Mouse (Mus musculus) urinary bladder, adult 18-20 months (tissue): ENCODE measurements at regions not wholly inside any gene's neighbourhood (a gene's known extent, or its start where the extent isn't known, plus 50 kb on each side); places are given as distances from the start of the nearest gene placed in this dataset.
"Not testable (repeated sequence)": the region's sequence is repeated elsewhere in the genome, so short reads cannot be mapped to it uniquely, and the experiment has no call there.

Experiments
- DNase-seq, 2 experiments: peaks; one replicate each; pipeline ENCODE4 v3.0.0; 2022; ENCODE audit warnings: low spot score in 2 of 2, mixed read lengths in 2 of 2

- no peak for DNase-seq
These were observed 195.9 kb downstream of the Unc5cl start for GRCm38 (mm10) chr17:48650556-48650955.

DNA sequence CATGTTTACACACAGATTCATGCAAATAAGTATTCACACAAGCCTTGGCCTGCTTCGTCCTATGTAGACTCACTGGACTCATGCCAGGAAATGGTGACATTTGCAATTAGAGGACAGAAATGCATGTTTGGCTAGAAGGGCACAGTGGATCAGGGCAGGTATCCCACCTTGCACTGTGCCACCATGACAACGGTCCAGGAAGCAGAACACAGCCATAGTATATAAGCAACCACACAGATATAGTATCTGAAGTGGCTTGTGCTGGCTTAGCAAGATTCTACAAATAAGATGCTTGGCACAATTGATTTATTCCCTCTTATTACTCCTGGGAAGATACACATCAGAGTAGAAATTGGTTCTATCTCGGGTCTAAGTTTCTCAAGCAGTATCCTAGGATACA is 218.0 kb downstream of the Unc5cl start:
- DNase-seq = no peak

DNA sequence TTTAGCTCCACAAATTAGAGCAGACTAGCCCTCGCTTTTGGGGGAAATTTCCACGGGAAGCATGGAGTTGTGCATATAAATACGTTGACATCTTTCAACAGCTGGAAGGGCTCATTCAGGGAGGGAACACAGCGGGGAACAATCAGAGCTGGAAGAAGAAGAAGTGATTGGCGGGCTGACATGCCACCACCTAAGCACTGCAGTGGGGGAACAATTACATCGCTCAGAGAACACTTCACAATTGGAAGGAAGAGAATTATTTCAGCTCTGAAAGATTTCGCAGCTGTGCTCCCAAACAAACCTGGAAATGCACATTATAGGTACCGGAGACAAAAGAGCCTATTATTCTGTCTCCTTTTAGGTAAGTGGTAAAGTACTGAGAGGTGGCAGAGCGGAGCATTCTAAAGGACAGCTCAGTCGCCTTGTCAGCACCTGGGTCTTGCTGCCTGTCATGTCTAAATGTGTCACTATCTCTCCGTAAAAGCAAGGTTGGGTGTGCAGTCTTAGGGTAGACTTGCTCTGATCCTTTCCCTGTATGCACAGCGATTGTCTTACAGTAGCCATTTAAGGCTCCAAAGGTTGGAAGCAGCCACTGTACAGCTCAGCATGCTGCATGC is 223.6 kb downstream of the Unc5cl start:
- DNase-seq = no peak

DNA sequence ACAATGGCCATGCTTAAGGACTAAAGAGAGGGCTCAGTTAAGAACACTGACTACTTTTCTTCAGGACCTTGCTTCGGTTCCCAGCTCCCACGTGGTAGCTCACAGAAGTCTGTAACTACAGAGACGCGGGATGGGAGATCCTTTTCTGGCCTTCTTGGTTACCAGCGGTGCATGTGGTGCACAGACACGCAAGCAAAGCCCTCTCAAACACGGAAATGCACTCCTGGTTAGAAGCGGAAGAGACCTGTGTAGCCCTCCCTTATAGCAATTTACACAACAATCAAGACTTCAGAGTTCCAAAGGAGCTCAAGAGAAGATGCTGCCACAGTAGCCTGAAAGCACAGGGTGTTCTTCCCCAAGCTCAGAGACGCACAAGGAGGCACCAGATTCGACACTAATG is 225.6 kb downstream of the Unc5cl start:
- DNase-seq = no peak

DNA sequence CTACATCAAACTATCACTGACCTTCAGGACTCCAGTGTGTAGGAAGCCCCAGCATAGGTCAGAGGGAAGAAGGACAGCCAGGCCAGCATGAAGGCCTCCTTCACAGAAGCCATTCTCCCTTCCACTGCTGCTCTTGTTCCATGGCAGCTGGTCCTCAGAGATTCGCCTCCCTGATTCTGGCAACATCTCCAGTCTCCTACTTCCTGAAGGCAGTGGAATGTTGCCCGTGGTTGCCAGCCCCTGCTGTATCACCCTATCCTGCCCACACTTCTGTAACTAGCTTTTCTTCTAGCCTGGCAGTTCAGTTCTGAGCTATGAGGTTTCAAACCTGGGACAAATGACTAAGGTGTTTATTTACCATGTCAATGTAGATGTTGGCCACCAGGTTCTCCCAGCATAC is 234.2 kb downstream of the Unc5cl start:
- no peak for DNase-seq

DNA sequence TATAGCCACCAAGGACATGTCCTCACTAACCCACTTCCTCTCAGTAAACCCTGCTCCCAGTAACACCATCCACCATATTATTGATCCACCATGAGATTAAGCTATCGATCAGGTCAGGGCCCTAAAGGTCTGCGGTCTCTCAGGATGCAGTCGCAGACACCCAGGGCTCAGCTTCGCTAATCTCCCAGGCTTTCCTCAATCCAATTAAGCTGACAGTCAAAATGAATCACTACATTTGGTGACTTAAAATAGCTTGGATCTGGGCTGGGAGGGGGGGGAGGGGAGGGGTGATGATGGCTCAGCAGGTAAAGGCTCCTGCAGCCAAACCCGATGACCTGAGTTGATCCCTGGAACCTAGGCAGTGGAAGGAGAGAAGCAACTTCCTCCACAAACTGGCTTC is 233.7 kb upstream of the Lrfn2 start:
- no peak for DNase-seq

DNA sequence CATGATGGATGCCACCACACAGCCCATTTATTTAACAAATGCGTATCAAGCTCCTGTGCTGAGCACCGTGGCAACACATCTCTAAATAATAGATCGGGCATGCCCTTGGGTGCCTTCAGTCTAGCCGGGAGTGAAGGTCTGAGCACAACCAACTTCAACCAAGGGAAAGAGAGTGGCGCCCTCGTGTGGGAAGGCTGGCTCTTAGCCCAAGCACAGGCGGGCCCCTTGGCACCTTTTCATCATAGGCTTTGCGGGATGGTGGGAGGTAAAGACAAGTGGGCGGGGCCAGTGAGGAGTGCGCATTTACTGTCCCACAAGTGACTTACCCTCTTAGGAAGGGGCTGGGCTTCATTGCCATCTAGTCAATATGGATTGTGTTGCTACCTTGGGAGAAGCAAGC is 231.6 kb upstream of the Lrfn2 start:
- DNase-seq = no peak

- no peak for DNase-seq
These were observed 211.7 kb upstream of the Lrfn2 start for GRCm38 (mm10) chr17:48720506-48720905.

GRCm38 (mm10) chr17:48723286-48723685 is 208.9 kb upstream of the Lrfn2 start:
- no peak for DNase-seq

GRCm38 (mm10) chr17:48724513-48725112 is 207.6 kb upstream of the Lrfn2 start:
- DNase-seq = no peak

DNA sequence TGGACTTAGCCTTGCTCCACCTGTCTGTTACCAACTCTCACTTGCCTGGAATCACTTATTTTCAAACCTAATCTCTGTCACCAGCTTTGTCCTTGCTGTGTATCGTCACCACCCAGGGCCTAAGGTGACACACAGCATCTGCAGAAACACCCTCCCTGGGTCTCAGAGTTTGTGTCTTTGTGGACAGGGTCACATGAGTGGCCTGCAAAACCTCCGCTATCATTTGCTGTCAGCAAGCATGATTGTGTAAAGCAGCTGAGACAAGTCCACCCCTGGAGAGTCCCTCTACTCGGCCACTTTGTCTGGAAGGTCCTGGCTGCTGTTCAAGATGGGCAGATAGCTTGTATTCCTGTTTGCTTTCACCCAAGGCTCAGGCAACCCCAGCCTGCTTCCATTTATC is 205.7 kb upstream of the Lrfn2 start:
- DNase-seq = no peak

- no peak for DNase-seq
These were observed 198.4 kb upstream of the Lrfn2 start for GRCm38 (mm10) chr17:48733801-48734200.

DNA sequence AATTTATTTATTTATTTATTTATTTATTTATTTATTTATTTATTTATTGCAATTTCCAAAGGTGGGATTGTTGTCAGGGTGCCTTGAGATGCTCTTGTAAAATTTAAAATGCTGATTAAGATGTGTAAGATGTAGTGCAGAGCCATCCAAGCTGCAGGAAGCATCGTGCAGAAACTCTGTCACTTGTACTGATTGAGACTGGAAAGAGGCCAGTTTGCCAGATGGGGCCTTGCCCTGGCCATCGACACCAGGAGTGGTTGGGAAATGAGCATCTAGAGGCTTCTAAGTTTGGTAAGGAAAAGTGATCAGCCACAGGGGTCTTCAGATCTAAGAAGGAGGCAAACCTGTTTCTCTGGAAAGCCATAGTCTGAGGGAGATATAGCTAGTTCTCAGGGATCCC is 195.0 kb upstream of the Lrfn2 start:
- not testable (repeated sequence) for DNase-seq

DNA sequence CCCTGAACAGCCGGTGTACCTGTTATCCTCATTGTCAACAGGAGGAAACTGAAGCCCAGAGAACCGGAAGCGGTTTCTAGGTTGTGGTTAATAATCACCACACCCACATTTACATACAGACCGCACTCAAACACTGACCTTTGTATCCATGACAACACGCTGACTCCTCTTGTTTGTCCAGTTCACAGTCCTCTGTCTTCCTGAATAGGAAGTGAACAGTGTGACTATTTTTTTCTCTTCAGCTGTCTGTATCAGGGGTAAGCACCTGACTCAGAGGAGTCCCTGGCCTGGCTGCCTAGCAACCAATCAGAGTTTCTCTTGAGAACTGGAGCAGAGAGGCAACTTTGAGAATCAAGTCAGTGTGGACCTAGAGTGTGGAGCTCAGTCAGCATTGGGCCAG is 193.5 kb upstream of the Lrfn2 start:
- DNase-seq = peak in 1 of 2 experiments; percentile 16

GRCm38 (mm10) chr17:48742769-48743405 is 189.3 kb upstream of the Lrfn2 start:
- DNase-seq = no peak

DNA sequence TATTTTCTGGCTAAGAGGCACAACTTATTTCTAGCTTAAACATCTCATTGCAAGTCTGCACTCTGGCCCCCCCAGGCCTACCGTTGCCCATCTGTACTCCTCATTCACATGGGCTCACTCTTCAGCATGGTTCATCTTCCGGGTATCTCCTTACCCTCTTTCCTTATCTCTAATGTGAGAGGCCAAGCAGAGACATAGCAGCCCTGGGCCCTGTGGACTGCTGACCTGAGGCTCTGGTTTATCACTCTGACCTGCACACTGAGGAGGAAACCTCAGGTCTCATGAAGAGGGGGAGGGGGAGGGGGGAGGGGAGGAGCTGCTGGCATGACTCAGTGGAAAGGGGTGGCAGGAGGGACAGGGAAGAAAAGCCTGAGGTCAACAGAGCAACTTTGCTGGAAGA is 162.1 kb upstream of the Lrfn2 start:
- DNase-seq = no peak

- no peak for DNase-seq
These were observed 160.4 kb upstream of the Lrfn2 start for GRCm38 (mm10) chr17:48771721-48772320.

DNA sequence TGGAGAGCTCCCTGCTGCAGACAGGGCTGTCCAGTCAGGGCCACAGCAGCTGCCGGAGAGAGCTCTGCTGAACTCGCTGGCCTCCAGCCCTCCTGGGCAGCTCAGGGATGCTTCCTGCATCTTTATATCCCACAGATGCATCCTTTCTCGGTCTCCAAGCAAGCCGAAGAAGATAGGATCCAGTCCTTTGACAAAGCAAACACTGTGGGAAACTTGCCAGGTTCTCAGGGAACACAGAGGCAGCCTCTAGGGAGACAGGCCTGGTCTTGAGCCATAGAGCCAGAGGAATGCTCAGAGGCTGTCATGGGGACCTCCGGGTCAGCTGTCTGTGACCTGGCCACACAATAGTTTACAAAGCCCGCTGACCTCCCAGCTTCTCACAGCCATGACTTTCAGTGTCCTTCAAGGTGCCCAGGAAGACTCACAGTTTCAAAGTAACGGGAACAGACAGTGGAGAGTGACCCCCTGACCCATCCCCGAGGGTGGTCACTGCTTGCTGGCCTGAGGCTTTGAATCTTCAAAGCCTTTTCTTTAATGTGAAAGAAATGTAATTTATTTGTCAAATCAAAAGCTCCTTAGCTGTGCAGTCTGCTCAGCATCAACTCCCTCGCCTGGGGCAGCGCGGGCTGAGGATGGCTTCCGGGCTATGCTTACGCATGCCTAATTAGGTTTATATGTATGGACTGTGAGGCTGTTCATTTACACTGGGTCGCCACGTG is 157.8 kb upstream of the Lrfn2 start:
- DNase-seq = no peak

DNA sequence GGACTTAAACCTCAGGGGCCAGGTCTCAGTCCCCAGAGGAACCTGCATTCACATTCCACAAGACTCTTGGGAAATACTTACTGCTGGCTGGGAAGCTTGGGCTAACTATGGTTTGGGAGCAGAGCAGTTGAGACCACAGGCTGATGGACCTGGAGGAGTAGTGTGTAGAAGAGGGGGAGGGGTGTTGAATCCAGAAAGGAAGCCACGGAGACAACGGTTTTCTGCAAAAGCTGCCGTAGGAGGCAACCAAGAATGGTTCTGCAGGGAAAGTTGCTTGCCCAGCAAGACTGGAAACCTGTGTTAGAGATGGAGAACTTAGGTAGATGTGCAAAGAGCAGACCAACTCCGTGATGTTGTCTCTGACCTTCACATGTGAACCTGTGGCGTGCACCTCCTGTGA is 156.7 kb upstream of the Lrfn2 start:
- DNase-seq = no peak

DNA sequence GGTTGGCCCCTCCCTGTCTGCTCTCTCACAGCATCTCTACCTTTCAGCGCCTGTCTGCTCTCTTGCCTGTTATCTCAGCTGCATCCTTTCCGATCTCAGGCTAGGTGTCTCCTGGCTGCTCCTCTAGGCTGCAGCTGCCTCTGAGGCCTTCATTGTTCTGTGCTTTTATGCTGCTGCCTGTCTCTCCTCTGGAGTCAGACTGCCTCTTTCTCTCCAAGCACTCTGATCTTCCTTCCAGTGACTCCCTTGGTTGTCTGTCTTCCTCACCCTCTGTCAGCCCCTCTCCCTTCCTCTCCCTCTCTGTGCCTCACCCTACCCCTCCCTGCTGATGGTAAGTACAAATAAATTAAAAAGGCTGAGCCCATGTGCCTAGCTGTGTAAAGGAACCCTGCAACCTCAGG is 155.7 kb upstream of the Lrfn2 start:
- DNase-seq = no peak

GRCm38 (mm10) chr17:48780217-48780616 is 152.0 kb upstream of the Lrfn2 start:
- no peak for DNase-seq

- DNase-seq = no peak
These were observed 147.8 kb upstream of the Lrfn2 start for GRCm38 (mm10) chr17:48784417-48784816.
